Mouse (Mus musculus): ENCODE measurements around the gene Fam183b.
"Not testable (repeated sequence)": the region's sequence is repeated elsewhere in the genome, so short reads cannot be mapped to it uniquely, and the experiment has no call there.

GRCm38 (mm10) chr11:58832541-58832940 lies 30.8 kb upstream of the Fam183b start:
- not testable (repeated sequence) for TF ChIP-seq CTCF (conservative IDR thresholded peaks at IDR 0.05; ENCODE audit: insufficient read depth, insufficient read length, low read depth, low read length); POLR2A (IDR thresholded peaks at IDR 0.05; ENCODE audit: low read depth, low read length)
